Mouse (Mus musculus) CH12.LX (cell line): Measurements from ENCODE around the gene Mbd6.
A peak's percentile ranks its signal among the peaks of the same experiment; 100 is the strongest.

Source experiments
- CTCF ChIP-seq, 2 experiments: IDR thresholded peaks in 1 of 2; conservative IDR thresholded peaks in 1 of 2; 2 replicates each; pipeline ENCODE4 v1.5.1; 2011 to 2012; ENCODE audit warnings: low read depth in 2 of 2, low read length in 2 of 2, improper control_type of control experiment in 1 of 2, inconsistent platforms in 1 of 2, mild to moderate bottlenecking in 1 of 2, moderate library complexity in 1 of 2
- E2F4 ChIP-seq: IDR thresholded peaks from 2 replicates; pipeline ENCODE4 v1.6.1; 2011; ENCODE audit warnings: low read depth, low read length, improper control_type of control experiment; ENCODE audit not compliant: insufficient replicate concordance
- PAX5 ChIP-seq: IDR thresholded peaks from 2 replicates; pipeline ENCODE4 v1.6.1; 2012; ENCODE audit warnings: low read length, inconsistent platforms, mixed read lengths
- POLR2A ChIP-seq: IDR thresholded peaks from 2 replicates; pipeline ENCODE4 v1.6.1; 2011; ENCODE audit warnings: low read depth, mild to moderate bottlenecking, improper control_type of control experiment, low read length
- RAD21 ChIP-seq: IDR thresholded peaks from 2 replicates; pipeline ENCODE4 v1.6.1; 2011; ENCODE audit warnings: low read depth, mild to moderate bottlenecking, low read length, improper control_type of control experiment, moderate library complexity
- SIN3A ChIP-seq: IDR thresholded peaks from 2 replicates; pipeline ENCODE4 v1.6.1; 2012; ENCODE audit warnings: low read length, improper control_type of control experiment, inconsistent platforms
- TBP ChIP-seq: conservative IDR thresholded peaks from 2 replicates; pipeline ENCODE4 v1.6.1; 2011; ENCODE audit warnings: low read depth, low read length, improper control_type of control experiment
- USF2 ChIP-seq: conservative IDR thresholded peaks from 2 replicates; pipeline ENCODE4 v1.6.1; 2011; ENCODE audit warnings: low read depth, low read length, improper control_type of control experiment
- ZC3H11A ChIP-seq: IDR thresholded peaks from 2 replicates; pipeline ENCODE4 v1.6.1; 2012; ENCODE audit warnings: low read depth, mild to moderate bottlenecking, inconsistent platforms, low read length, improper control_type of control experiment

GRCm38 (mm10) chr10:127333152-127333551 lies 44.3 kb upstream of the Mbd6 start:
- TF ChIP-seq CTCF (conservative IDR thresholded peaks at IDR 0.05 in 1 of 2, IDR thresholded peaks at IDR 0.05 in 1 of 2; ENCODE audit: low read depth in 2 of 2, low read length in 2 of 2): peak; percentile 23 to 69; a peak in 2 of 4 replicates
- no peak for TF ChIP-seq POLR2A
- TF ChIP-seq ZC3H11A: no peak
- TF ChIP-seq RAD21: peak; percentile 48
- TF ChIP-seq SIN3A: no peak
- TF ChIP-seq TBP: no peak
- TF ChIP-seq USF2: no peak
- TF ChIP-seq PAX5: no peak
- no peak for TF ChIP-seq E2F4
